ENCODE assay signal across 44 mouse cellular contexts in genomic region chr17:67636951-67637350, GRCm38 (mm10). TPM values are rescaled to one million over a fixed set of nuclear protein-coding genes. Genes with fewer than 3 reads are reported as not detected.
"Had no signal": no experiment of that assay in that cellular context is flagged by ENCODE, and none has a peak within 500 bp of the region (broad histone marks: within the 10 kb centered on the region; RNA-seq: fewer than 3 reads in every experiment).

No protein-coding gene starts in this region.

- H3K4me3 ChIP-seq: limb, embryonic 10.5 days; limb, embryonic 12.5 days; limb, embryonic 13.5 days; limb, embryonic 15.5 days; liver, embryonic 12.5 days; liver, embryonic 13.5 days; liver, embryonic 15.5 days; lung, embryonic 15.5 days; megakaryocyte, embryonic 14.5 days; midbrain, embryonic 12.5 days; midbrain, embryonic 13.5 days; midbrain, embryonic 15.5 days; myocyte; neural tube, embryonic 12.5 days; neural tube, embryonic 13.5 days had no signal

- H3K27me3 ChIP-seq: limb, embryonic 12.5 days; liver, embryonic 12.5 days; liver, embryonic 13.5 days; liver, embryonic 15.5 days; lung, embryonic 15.5 days; megakaryocyte, embryonic 14.5 days; midbrain, embryonic 12.5 days; midbrain, embryonic 13.5 days; midbrain, embryonic 15.5 days; neural tube, embryonic 12.5 days; neural tube, embryonic 13.5 days had no signal

- H3K27ac ChIP-seq: limb, embryonic 10.5 days; limb, embryonic 12.5 days; limb, embryonic 13.5 days; limb, embryonic 15.5 days; liver, embryonic 12.5 days; liver, embryonic 13.5 days; liver, embryonic 14.5 days; liver, embryonic 15.5 days; lung, embryonic 15.5 days; macrophage; midbrain, embryonic 12.5 days; midbrain, embryonic 13.5 days; midbrain, embryonic 15.5 days; neural tube, embryonic 12.5 days; neural tube, embryonic 13.5 days had no signal

- H3K36me3 ChIP-seq: limb, embryonic 10.5 days; limb, embryonic 12.5 days; limb, embryonic 13.5 days; limb, embryonic 15.5 days; liver, embryonic 12.5 days; liver, embryonic 13.5 days; liver, embryonic 15.5 days; lung, embryonic 15.5 days; midbrain, embryonic 12.5 days; midbrain, embryonic 13.5 days; midbrain, embryonic 15.5 days; neural tube, embryonic 12.5 days; neural tube, embryonic 13.5 days had no signal

- H3K4me1 ChIP-seq: limb, embryonic 13.5 days; liver, embryonic 12.5 days; liver, embryonic 13.5 days; liver, embryonic 15.5 days; megakaryocyte, embryonic 14.5 days; midbrain, embryonic 12.5 days; midbrain, embryonic 13.5 days; midbrain, embryonic 15.5 days; neural tube, embryonic 12.5 days; neural tube, embryonic 13.5 days had no signal

- ATAC-seq: liver, embryonic 12.5 days; liver, postnatal 0 days; lung, postnatal 0 days; midbrain, embryonic 13.5 days; midbrain, embryonic 15.5 days; midbrain, embryonic 16.5 days had no signal

- H3K9ac ChIP-seq: limb, embryonic 12.5 days; limb, embryonic 13.5 days; limb, embryonic 15.5 days; liver, embryonic 12.5 days; liver, embryonic 13.5 days; liver, embryonic 14.5 days; liver, embryonic 15.5 days; liver, postnatal 0 days; lung, embryonic 14.5 days; lung, embryonic 15.5 days; midbrain, embryonic 12.5 days; midbrain, embryonic 13.5 days; midbrain, embryonic 15.5 days; neural tube, embryonic 12.5 days; neural tube, embryonic 13.5 days had no signal

- H3K4me2 ChIP-seq: limb, embryonic 12.5 days; limb, embryonic 13.5 days; limb, embryonic 15.5 days; liver, embryonic 11.5 days; liver, embryonic 12.5 days; liver, embryonic 13.5 days; liver, embryonic 15.5 days; lung, embryonic 14.5 days; lung, embryonic 15.5 days; midbrain, embryonic 12.5 days; midbrain, embryonic 13.5 days; midbrain, embryonic 15.5 days; neural tube, embryonic 12.5 days; neural tube, embryonic 13.5 days had no signal

- H3K9me3 ChIP-seq: limb, embryonic 10.5 days; limb, embryonic 12.5 days; limb, embryonic 13.5 days; limb, embryonic 15.5 days; liver, embryonic 12.5 days; liver, embryonic 13.5 days; liver, embryonic 15.5 days; lung, embryonic 15.5 days; midbrain, embryonic 12.5 days; midbrain, embryonic 13.5 days; midbrain, embryonic 15.5 days; neural tube, embryonic 12.5 days; neural tube, embryonic 13.5 days had no signal

- DNase-seq: left cerebral cortex, postnatal 4 days; liver; liver, embryonic 13.5 days; liver, postnatal 0 days; lung, adult 18-20 months; lung, adult 2 months; lung, embryonic 14.5 days; lung, postnatal 10 days; lung, postnatal 14 days; lung, postnatal 36 days; lung, postnatal 4 days; midbrain, embryonic 14.5 days had no signal

RNA-seq across cellular contexts. Expression of gene Lrrc30, which starts 4.4 kb away (rescaled TPM):
- total RNA-seq: left cerebral cortex, postnatal 10 days; left cerebral cortex, postnatal 14 days; left cerebral cortex, postnatal 25 days; left cerebral cortex, postnatal 36 days; left cerebral cortex, postnatal 4 days; liver, adult 2 months; megakaryocyte progenitor cell, adult 5-6 weeks; megakaryocyte, adult 5-6 weeks; megakaryocyte-erythroid progenitor cell, adult 5-6 weeks; midbrain, postnatal 0 days; monocyte, adult 5-6 weeks had no signal
- polyA plus RNA-seq: limb, embryonic 10.5 days; liver, adult 2 months; liver, embryonic 11.5 days; liver, embryonic 12.5 days; liver, embryonic 13.5 days; liver, embryonic 14.5 days; liver, embryonic 15.5 days; liver, embryonic 16.5 days; liver, postnatal 0 days; lung, adult 2 months; lung, embryonic 14.5 days; lung, embryonic 15.5 days; lung, embryonic 16.5 days; lung, postnatal 0 days; macrophage; midbrain, embryonic 12.5 days; midbrain, embryonic 13.5 days; midbrain, embryonic 14.5 days; midbrain, embryonic 15.5 days; midbrain, embryonic 16.5 days; midbrain, postnatal 0 days; neural tube, embryonic 11.5 days; neural tube, embryonic 12.5 days; neural tube, embryonic 13.5 days had no signal
